Mouse (Mus musculus) limb, embryonic 13.5 days (tissue): ENCODE measurements at regions not wholly inside any gene's neighbourhood (a gene's known extent, or its start where the extent isn't known, plus 50 kb on each side); places are given as distances from the start of the nearest gene placed in this dataset.

Experiments
- ATAC-seq: fragments of 200-750 bp; cut with Nextera tagmentation; 2 replicates; pipeline ENCODE4 v1.8.0; 2017; ENCODE audit warnings: low read depth, moderate number of reproducible peaks, moderate TSS enrichment; ENCODE audit not compliant: low FRiP score
- H3K27ac ChIP-seq: fragments of 300-500 bp; sonication (generic); 2 replicates; pipeline ENCODE4 v1.5.1; 2015; ENCODE audit warnings: inconsistent platforms, mild to moderate bottlenecking, moderate library complexity
- H3K27me3 ChIP-seq: fragments of 300-500 bp; sonication (generic); 2 replicates; pipeline ENCODE4 v1.6.1; 2015; ENCODE audit warnings: mild to moderate bottlenecking, inconsistent platforms
- H3K36me3 ChIP-seq: fragments of 300-500 bp; sonication (generic); 2 replicates; pipeline ENCODE4 v1.6.1; 2015; ENCODE audit warnings: inconsistent platforms, mild to moderate bottlenecking, moderate library complexity
- H3K4me1 ChIP-seq: fragments of 300-500 bp; sonication (generic); 2 replicates; pipeline ENCODE4 v1.6.1; 2015; ENCODE audit warnings: inconsistent platforms
- H3K4me2 ChIP-seq: fragments of 300-500 bp; sonication (generic); replicated peaks from 2 replicates; pipeline ENCODE4 v1.6.1; 2015; ENCODE audit warnings: inconsistent platforms, mild to moderate bottlenecking, moderate library complexity
- H3K4me3 ChIP-seq: fragments of 300-500 bp; sonication (generic); 2 replicates; pipeline ENCODE4 v1.5.1; 2015; ENCODE audit warnings: moderate library complexity, mild to moderate bottlenecking, inconsistent platforms
- H3K9ac ChIP-seq: fragments of 300-500 bp; sonication (generic); 2 replicates; pipeline ENCODE4 v1.6.1; 2015; ENCODE audit warnings: mild to moderate bottlenecking, inconsistent platforms
- H3K9me3 ChIP-seq: fragments of 300-500 bp; sonication (generic); 2 replicates; pipeline ENCODE4 v1.6.1; 2016; ENCODE audit warnings: inconsistent platforms
- WGBS: fragments of 180-500 bp; shearing (Covaris S2); methylation state at CpG from one replicate; pipeline ENCODE4 v1.1.7; 2015; 5-methylcytosine and 5-hydroxymethylcytosine counted together

DNA sequence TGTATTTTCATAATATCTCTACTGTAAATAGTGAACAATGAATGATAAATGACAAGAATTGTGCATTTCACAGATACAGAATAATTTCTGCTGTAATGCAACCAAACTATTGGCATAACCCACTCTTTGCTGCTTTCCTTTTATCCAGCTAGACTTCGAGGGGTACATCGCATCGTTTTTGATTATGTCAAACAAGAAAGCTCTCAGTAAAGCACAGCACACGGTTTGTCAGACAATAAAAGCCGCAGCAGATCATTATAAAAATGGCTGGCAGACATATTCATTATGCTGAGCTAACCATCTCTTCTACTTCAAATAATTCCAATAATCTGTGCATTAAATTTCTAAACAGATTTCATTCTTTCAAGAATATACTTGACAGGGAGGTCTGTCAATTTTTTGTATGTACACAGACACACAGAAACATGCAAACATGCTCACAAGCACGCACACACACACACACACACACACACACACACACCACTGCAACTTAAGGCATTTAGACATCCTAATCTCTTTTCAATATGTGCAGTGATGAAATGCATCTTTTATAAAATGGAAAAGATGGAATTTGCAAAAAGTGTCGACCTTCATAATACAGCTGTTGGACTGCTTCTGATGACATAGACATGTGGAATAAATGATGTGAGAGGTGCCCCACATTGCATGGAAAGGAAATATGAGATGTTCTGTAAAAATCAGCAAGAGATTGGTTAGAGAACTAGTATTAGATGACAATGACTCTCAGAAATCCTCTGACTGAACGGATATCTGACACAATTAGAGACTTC, 548.1 kb upstream of the Arrdc3 start:
- Histone ChIP-seq H3K4me1 (no peaks in the 10 kb centered on the region), H3K4me3 (no peak overlapping the region), H3K9ac (no peak overlapping the region), H3K27ac (no peak overlapping the region), H3K9me3 (no peaks in the 10 kb centered on the region), H3K4me2 (no peak overlapping the region), H3K27me3 (no peaks in the 10 kb centered on the region), H3K36me3 (no peaks in the 10 kb centered on the region)
- ATAC-seq: no peak
- 64% methylated on average over 8 of the region's 8 CpGs for WGBS

DNA sequence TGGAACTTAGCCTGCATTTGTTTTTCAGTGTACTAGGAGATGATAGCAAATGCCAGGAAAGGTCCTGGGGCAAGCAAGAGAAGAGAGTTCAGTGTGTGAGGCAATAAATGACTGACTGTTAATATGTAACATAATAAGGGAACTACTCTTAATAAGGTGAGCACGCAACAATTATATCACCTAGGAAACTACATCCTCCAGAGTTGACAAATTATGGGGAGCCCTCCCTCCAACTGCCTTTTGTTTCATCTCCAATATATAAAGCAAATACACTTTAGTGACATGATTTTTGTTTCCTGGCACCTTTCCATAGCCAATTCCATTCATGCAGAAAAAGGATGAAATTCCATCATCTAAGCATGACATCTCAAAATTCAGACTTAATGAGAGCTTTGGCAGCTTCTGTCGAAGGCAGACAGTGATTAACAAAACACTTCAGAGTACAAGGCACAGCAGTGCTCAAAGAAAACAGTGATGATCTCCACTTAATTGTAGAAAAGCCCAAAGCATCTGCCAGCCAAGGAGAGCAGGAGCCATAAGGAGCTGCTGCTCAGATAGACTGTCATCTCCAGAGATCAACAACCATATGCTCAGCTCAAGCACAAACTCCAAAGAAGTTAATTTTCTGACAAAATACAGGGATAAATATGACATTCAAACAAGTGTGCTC, 536.1 kb upstream of the Arrdc3 start:
- WGBS: 64% methylated on average over 2 of the region's 2 CpGs
- no peak overlapping the region for H3K4me3 ChIP-seq

DNA sequence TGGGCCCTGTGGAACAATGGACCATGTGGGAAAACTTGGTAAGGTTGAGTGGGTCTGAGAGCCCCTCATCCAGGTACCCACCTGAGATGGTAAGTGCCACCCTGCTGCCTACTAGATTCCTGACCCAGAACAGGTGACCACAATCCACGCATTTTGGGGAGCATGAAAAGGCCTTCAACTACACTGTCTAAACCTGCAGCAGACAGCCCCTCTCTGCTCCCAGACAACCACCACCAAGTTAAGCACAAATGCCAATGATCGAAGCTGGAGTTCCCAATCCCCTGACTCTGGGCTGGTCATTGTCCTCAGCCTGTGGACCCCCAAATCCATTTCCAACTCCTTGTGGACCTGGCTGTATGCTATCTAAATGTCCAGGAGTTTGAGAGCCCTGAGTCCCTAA, 517.2 kb upstream of the Arrdc3 start:
- Histone ChIP-seq H3K36me3 (no peaks in the 10 kb centered on the region), H3K9ac (no peak overlapping the region), H3K4me1 (no peaks in the 10 kb centered on the region), H3K4me3 (no peak overlapping the region), H3K4me2 (no peak overlapping the region), H3K9me3 (no peaks in the 10 kb centered on the region), H3K27ac (no peak overlapping the region), H3K27me3 (no peaks in the 10 kb centered on the region)
- WGBS: 87% methylated on average over 2 of the region's 2 CpGs
- no peak for ATAC-seq

More for the DNA sequence above, 536.1 kb upstream of the Arrdc3 start:
- no peaks in the 10 kb centered on the region for H3K27me3 ChIP-seq
- H3K9ac ChIP-seq: no peak overlapping the region
- H3K27ac ChIP-seq: no peak overlapping the region
- no peaks in the 10 kb centered on the region for H3K36me3 ChIP-seq
- no peaks in the 10 kb centered on the region for H3K4me1 ChIP-seq
- no peaks in the 10 kb centered on the region for H3K9me3 ChIP-seq
- H3K4me2 ChIP-seq: no peak overlapping the region
- ATAC-seq: no peak

DNA sequence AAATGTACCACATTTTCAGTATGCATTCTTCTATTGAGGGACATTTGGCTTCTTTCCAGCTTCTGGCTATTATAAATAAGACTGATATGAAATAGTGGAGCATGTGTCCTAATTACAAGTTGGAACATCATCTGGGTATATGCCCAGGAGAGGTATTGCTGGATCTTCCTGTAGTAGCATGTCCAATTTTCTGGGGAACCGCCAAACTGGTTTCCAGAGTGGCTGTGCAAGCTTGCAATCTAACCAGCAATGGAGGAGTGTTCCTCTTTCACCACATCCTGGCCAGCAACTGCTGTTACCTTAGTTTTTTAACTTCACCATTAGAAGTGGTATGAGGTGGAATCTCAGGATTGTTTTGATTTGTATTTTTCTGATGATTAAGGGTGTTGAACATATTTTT, 512.7 kb upstream of the Arrdc3 start:
- H3K4me2 ChIP-seq: no peak overlapping the region
- ATAC-seq: no peak
- H3K27ac ChIP-seq: no peak overlapping the region
- H3K4me1 ChIP-seq: no peaks in the 10 kb centered on the region
- 78% methylated on average over 1 of the region's 1 CpGs for WGBS
- no peak overlapping the region for H3K9ac ChIP-seq
- H3K36me3 ChIP-seq: no peaks in the 10 kb centered on the region
- H3K27me3 ChIP-seq: no peaks in the 10 kb centered on the region
- H3K4me3 ChIP-seq: no peak overlapping the region
- no peaks in the 10 kb centered on the region for H3K9me3 ChIP-seq

DNA sequence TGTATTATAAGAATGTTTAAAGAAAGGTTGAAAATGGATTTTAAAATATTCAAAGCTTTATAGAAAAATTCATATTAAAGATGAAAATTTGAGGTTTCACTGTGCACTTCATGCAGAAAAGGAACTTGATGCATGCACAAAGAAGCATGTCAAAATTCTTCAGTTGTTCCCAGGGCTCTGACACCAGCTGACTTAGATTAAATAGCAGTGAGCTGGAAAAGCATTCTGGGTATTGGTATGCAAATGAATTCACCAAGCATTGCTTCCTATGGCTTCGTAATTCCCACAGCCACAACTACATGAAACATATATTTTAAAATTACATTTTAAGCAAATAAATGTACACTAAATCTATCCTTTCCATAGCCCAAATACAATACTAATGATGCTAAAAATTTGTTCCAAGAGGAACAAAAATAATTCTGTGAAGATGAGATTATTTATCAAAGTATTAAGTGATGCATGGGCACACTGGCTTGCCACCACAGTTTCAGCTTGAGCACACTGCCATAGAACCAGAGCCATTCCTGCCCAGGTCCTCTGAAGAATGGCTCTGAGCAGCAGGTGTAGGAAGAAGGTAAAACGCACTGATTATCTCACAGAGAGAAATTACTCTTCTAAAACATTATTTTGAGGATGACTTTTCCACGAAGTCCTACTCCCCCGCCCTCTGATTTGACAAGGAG, 501.8 kb upstream of the Arrdc3 start:
- ATAC-seq: no peak
- H3K27me3 ChIP-seq: no peaks in the 10 kb centered on the region
- H3K9ac ChIP-seq: no peak overlapping the region
- H3K9me3 ChIP-seq: no peaks in the 10 kb centered on the region
- H3K4me3 ChIP-seq: no peak overlapping the region
- no peaks in the 10 kb centered on the region for H3K36me3 ChIP-seq
- no peak overlapping the region for H3K4me2 ChIP-seq
- no peak overlapping the region for H3K27ac ChIP-seq
- H3K4me1 ChIP-seq: no peaks in the 10 kb centered on the region
- WGBS: 81% methylated on average over 4 of the region's 4 CpGs

DNA sequence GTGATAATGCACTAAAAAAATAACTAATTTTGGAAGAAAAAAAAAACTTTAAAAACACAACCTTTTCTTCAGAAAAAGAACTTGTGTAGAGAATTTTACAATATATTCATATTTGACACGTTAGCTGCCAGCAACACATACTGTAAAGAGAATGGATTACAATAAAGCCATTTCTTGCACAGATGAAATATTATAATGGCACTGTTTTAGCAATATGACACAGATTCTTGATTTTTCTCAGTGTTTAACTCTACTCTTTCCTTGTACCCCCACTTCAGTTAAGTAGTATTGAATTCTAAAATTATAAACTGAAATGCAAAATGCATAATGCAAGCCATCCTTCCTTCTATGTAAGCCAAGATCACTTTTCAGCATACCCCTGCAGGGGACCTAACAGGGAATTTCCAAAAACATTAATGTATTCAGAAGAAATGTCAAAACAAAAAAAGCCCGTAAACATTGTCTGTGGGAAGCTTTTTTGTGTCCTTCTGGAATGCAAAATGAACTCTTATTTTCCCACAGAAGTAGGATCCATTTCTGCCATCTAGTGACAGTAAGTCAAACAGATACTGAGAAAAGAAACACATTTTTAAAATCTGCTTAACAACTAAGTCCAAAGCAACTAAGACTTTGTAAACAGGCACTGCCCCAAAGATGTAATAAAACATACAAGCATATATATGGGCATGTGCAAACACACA, 501.1 kb upstream of the Arrdc3 start:
- Histone ChIP-seq H3K36me3 (no peaks in the 10 kb centered on the region), H3K9ac (no peak overlapping the region), H3K9me3 (no peaks in the 10 kb centered on the region), H3K27me3 (no peaks in the 10 kb centered on the region), H3K27ac (no peak overlapping the region), H3K4me1 (no peaks in the 10 kb centered on the region), H3K4me2 (no peak overlapping the region), H3K4me3 (no peak overlapping the region)
- 78% methylated on average over 2 of the region's 2 CpGs for WGBS
- no peak for ATAC-seq

DNA sequence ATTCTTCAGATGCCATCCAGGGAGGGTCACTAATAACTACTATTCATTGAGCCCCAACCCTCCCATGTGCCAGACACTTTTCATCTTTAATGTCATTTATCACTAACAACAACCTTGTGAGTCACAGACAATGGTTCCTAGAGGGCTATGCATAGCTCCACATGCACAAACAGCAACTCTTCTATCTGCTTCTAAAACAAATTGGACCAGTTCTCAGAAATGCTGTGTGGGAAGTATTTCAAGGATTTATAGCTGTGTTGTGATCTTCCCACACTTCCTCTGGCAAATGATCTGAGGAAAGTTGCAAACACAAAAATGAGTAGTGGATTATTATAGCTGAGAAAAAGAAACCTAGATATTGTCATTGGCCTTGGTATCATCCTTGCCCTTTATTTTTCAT, 474.3 kb upstream of the Arrdc3 start:
- no peaks in the 10 kb centered on the region for H3K4me1 ChIP-seq
- H3K9ac ChIP-seq: no peak overlapping the region
- no peak for ATAC-seq
- no peaks in the 10 kb centered on the region for H3K36me3 ChIP-seq
- no peaks in the 10 kb centered on the region for H3K27me3 ChIP-seq
- H3K9me3 ChIP-seq: no peaks in the 10 kb centered on the region
- no peak overlapping the region for H3K27ac ChIP-seq
- H3K4me3 ChIP-seq: no peak overlapping the region
- H3K4me2 ChIP-seq: no peak overlapping the region

DNA sequence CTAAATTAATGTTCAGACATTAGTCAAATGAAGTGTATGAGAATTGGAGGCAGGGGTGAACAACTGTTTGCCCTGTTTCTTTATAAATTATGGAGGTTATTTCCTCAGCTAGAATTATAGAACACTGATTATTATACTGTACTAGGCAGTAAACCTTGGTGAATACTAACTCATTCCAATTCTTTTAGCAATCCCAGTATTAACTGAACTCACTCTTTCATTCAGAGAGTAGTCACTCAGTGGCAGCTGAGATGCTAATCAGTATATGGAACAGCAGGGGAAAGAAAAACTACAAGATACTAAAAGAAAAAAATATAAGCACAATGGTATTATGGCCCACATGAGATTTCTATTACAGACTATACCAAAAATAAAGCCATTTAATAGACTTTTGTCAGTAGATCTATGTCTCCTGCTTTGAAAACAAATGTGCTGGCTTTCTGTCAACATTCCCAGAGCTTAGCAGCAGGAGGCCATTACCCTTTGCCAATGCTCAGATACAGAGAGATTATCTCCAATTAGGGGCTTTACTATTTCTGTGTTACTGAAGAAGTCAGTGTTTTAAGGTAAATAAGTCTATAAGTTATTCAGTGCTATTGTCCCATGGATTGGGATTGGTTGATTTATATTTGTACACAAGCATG, 473.3 kb upstream of the Arrdc3 start:
- Histone ChIP-seq H3K9me3 (no peaks in the 10 kb centered on the region), H3K27me3 (no peaks in the 10 kb centered on the region), H3K27ac (no peak overlapping the region), H3K4me1 (no peaks in the 10 kb centered on the region), H3K36me3 (no peaks in the 10 kb centered on the region), H3K4me3 (no peak overlapping the region), H3K4me2 (no peak overlapping the region), H3K9ac (no peak overlapping the region)
- no peak for ATAC-seq

DNA sequence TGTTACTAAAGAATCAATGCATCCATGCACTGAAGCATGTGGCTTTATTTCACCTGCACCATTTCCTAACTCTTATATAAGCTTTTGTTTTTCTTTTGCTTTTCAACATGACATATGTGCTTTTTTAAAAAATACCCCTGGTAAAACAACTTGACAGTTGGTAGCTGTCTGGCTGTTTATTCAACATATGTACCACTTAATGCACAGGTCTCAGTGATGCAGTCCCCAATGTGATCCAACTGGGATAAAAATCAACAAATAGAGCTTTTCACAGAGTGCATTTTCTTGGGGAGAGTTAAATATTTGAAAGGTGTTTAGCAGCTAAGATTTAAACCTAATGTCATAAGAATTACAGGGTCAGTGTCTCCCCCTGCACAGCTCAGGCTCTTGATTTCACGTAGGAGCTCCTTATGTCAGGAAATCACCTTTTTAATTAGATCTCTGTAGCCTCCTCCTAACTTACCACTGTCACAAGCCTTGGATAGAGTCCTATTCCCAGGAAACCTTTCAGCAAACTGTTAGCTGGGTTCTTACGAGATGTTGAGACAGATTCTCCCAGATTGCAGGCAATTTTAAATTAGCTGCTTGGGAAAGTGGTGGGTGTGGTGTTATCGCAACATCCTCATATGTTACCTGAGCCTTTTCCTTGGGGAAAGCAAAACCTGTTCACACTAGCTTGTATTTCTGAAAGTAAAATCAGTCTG, 464.6 kb upstream of the Arrdc3 start:
- H3K27me3 ChIP-seq: no peaks in the 10 kb centered on the region
- no peaks in the 10 kb centered on the region for H3K9me3 ChIP-seq
- H3K36me3 ChIP-seq: no peaks in the 10 kb centered on the region
- H3K27ac ChIP-seq: no peak overlapping the region
- no peak for ATAC-seq
- no peaks in the 10 kb centered on the region for H3K4me1 ChIP-seq
- 54% methylated on average over 3 of the region's 3 CpGs for WGBS
- no peak overlapping the region for H3K9ac ChIP-seq
- H3K4me2 ChIP-seq: no peak overlapping the region
- no peak overlapping the region for H3K4me3 ChIP-seq

DNA sequence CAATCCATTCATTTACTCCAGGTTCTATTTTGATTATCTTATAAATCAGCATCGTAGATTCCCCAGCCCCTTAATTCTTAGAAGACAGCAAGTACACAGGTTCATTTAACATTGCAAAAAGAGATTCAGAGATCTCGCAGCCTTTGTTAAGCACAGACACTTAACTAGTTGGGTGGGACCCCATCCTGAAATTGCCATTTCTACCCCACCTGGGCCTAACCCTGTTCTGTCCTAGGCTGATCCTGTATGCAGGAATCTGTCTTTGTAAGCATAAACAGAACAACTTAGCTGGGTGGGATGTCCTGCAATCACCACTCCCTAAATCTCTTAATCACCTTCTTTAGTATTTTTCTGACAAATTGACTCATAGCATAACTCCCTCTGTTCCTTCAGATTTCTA, 462.8 kb upstream of the Arrdc3 start:
- Histone ChIP-seq H3K4me1 (no peaks in the 10 kb centered on the region), H3K9me3 (no peaks in the 10 kb centered on the region), H3K4me2 (no peak overlapping the region), H3K27me3 (no peaks in the 10 kb centered on the region), H3K27ac (no peak overlapping the region), H3K4me3 (no peak overlapping the region), H3K9ac (no peak overlapping the region), H3K36me3 (no peaks in the 10 kb centered on the region)
- ATAC-seq: no peak
- WGBS: 77% methylated on average over 2 of the region's 2 CpGs
